Mouse (Mus musculus) monocyte, adult 5-6 weeks (primary cell): ENCODE data around the gene Vangl2. TPM values are rescaled to one million over a fixed set of nuclear protein-coding genes. Genes with fewer than 3 reads are reported as not detected.

ENCODE experiments used
- ATAC-seq: fragments of 153-309, 156-312 bp; replicated peaks from 2 replicates; pipeline ENCODE4 v1.8.0; 2017; ENCODE audit warnings: mild to moderate bottlenecking; ENCODE audit not compliant: low TSS enrichment, insufficient number of reproducible peaks, severe bottlenecking, poor library complexity, low FRiP score
- total RNA-seq: library from RNA; stranded (forward); fragments of 200-1000, 200-491, 200-594 nt; gene quantifications from 3 replicates; pipeline ENCODE4 v1.2.3, GENCODE M21; 2017

Vangl2 gene
- total RNA-seq, 1 experiment from 2014 or later = 0.67 TPM

DNA sequence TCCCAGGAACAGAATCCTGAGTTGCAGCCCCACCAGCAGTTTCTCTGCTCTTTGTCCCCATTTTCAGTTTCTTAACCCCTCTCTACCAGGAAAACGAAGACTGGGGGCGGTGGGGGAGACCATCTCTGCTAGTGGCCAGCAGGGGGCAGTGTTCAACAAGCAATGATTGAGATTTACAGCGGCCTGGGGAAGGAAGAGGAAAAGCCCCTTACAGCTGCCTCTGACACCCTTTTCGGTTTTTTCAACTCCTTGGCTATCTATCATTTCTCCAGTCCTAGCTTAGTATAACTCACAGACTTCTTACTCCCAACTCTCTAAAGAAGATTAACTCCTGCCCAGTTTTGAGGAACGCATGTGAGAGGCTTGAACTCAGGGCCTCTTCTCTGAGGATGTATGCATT is 18.7 kb upstream of the Vangl2 start:
- peak; percentile 60; the same call in 1 of the 2 replicates for ATAC-seq

DNA sequence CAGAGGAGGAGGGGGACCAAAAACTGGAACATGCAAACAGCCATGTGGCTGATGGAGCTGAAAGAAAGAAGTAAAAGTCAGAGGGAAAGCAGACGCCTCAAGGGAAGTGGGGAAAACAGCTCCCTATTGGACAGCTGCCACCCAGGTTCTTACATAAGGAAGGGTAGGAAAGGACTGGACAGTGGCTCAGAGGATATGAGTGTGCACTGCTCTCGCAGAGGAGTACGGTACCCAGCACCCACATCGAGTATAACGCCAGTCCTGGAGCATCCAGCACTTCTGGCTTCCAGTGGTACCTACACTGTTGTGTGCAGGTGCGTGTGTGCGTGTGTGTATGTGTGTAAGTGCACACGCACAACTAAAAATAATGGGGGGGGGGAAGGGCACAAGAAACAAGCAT is 18.2 kb upstream of the Vangl2 start:
- no peak for ATAC-seq

DNA sequence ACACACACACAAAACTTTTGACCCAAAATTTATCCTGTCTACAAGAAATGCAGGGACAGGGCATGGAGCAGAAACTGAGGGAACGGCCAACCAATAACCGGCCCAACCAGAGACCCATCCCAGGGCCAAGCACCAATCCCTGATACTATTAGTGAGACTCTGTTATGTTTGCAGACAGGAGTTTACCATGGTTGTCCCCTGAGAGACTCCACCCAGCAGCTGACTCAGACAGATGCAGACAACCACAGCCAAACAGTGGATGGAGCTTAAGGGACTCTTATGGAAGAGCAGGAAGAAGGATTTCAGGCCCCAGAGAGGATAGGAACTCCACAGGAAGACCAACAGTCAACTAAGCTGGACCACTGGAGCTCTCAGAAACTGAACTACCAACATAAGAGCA is 1.7 kb upstream of the Vangl2 start:
- ATAC-seq = no peak

DNA sequence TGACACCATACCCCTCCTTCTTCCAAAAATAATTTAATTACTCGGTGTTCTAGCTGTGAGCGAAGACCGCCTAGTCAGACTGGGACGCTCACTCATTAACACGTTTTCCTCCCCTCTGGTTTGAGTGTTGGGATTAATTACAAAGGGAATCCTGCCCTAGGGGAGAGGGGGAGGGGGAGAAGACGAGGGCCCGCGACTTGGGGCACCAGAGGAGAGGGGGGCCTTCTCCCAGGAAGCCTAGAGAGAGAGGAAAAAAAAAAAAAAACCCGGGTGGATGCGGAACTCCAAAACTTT is 488 bp downstream of the Vangl2 start:
- ATAC-seq = no peak

DNA sequence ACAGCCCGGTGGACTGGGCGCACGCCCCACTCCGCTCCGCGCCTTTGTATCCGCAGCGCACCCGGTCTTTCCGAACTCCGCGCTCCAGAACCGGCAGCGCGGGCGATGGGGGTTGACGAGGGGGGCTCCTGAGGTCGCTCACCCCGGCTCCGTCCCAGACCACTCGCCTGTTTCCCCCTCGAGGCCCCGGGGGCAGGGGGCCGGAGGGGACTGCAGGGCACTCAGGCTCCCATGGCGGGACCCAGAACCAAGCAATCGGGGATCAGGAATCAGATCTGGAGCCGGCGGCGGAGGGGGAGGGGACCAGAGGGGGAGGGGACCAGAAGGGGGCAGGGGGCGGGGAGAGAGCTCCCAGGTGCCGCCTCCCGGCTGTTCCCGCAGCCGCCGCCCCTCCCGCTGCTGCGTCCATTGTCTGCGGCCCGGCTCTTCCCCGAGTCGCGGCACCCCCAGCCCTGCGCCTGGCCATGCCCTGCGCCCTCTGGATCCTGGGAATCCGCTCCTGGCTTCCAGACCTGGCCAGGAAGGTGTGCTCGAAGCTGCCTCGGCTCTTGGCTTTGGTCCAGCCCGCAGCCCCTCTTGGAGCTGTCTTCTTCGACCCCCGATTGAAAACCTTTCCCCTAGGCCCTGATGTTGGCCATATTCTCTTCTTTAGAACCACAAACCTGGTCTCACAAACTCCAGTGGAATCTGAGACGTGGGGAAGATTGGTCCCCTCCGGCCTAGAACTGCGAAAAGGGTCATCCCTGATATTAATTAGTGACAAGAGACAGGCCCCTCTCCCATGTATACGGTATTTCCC is 1.0 kb downstream of the Vangl2 start:
- ATAC-seq = peak; percentile 41; the same call in 1 of the 2 replicates

DNA sequence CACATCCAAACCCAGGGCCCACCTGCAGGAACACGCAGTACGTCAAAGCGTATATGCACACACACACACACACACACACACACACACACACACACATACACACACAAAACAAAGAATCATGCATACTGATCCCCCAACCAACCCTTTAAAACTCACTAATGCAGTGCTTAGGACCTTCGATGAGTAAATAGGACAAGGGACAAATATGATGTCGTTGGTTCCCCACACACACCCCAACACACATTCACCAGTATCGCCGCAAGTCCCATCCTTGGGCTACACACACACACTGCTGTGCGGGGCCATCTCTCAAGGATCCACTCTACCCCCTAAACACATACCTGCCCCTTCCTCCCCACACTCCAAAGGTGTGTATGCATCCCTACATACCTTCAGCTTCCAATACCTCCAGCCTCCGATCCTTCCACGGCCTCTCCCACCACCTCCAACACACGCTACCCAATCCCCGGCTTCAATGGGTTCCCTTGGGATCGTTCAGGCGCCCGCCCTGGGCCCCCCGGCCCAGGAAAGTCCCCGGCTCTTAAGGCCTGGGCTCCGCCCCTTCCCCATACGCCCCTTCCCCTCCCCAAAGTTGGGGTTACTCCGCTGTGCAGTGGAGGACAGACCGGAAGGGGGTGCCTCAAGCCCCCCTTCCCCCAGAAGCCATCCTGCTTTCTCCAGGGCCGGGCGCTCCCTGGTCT is 1.9 kb downstream of the Vangl2 start:
- ATAC-seq = no peak

DNA sequence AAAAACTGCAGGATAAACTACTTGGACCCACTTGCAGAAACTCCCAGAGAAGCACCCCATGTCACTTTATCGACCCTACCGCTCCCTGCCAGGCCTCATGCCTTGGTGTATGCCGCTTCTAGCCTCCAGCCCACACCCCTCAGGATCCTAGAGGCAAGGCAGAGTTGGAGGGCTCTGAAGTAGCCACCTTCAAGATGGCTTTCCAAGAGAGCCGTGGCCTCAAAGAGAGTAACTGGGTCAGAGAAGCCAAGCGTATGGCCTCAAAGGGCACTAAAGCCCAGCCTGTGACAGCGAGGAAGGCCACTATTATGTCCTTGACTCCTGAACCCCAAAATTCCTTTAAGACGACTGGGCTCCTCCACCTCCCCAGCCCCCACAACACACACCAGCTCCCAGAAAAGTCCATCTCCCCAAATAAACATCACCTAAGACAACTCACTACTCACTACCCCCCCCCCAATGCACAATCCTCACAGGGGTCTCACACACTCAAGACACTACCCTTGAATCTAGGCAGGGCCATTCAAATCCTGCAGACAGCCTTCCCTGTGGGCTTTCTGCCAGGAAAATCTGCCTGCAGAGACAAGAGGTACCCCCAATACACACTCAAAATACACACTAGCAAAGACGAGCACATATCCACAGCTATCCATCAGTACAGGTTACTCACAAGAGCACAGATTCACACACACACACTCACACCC is 2.9 kb downstream of the Vangl2 start:
- ATAC-seq = no peak

DNA sequence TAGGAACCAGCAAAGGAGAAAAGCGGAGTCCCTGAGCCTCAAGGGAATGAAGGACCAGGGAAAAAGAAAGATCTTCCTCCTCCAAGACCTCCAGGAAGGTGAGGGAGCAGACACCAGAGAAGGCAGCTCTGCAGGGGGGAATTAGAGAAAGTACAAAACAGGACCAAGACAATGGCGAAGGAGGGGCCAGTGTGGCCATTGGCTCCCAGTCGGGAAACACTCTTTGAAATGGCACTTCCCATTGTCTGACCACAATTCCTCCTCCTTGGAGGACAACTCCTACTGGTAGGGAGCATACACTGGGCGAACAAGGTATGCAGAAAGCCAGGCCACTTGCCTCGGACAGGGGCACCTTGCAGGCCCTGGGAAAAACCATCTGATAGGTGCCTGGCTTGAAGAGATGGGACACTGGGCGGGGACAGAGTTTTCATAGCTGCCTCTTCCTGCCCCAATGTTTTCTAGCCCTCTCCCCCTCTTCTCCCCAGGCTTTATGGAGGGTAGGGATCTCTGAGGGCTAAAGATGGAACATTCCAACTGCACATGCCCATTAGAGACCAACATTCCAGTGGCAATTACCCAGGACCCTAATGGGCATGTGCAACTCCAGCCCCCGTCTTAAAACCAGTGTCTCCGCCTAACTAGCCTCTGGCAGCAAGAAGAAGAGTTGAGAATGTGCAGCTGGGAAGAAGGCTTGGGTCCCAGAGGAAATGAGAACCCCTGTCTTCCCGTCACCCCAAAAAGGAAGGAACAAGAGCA is 3.9 kb downstream of the Vangl2 start:
- no peak for ATAC-seq

DNA sequence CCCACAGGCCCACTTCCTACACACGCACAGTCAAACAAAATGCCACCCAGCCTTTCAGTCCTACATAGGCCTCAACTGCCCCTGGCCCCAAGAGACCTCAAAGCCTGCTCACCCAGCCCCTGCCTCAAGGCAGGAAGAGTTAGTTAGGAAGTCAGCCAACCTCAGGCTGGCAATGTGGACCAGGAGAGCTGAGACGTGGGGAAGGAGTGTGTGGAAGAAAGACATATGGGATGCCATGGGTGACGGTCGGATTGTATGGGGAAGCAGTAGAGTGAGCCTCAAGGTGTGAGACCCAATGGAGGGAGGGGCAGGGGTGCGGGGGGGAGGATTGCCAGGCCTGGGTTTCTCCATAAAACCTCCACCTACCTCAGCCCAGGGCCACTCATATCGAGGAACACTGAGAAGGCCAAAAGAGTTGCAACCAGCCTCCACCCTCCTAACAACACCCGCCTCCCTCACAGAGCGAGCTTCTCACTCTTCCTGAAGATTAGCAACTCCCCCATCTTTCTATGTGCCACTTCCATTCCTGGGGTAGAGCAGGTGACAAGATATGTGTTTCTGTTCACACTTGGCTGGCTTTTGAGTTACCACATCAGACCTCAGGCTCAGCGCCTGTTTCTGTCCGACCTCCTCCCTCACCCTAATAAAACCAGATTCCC is 8.3 kb downstream of the Vangl2 start:
- no peak for ATAC-seq

DNA sequence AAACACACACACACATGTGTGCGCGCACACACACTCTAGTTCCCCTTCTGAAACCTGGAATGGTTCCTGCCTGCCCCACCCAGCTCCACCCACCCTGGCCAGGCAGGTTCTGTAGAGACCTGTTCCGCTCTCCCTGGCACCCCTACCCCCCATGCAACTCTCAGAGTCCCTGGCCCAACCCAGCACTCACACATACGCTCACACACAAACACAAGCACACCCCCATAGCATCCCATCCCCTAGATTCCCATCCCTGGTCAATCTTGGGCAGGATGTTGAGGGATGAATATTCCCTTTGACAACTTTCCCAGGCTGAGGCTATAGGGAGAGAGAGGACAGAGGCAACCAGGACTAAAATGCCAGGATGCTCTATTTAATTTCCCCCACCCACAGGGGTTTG is 8.9 kb downstream of the Vangl2 start:
- ATAC-seq = no peak

DNA sequence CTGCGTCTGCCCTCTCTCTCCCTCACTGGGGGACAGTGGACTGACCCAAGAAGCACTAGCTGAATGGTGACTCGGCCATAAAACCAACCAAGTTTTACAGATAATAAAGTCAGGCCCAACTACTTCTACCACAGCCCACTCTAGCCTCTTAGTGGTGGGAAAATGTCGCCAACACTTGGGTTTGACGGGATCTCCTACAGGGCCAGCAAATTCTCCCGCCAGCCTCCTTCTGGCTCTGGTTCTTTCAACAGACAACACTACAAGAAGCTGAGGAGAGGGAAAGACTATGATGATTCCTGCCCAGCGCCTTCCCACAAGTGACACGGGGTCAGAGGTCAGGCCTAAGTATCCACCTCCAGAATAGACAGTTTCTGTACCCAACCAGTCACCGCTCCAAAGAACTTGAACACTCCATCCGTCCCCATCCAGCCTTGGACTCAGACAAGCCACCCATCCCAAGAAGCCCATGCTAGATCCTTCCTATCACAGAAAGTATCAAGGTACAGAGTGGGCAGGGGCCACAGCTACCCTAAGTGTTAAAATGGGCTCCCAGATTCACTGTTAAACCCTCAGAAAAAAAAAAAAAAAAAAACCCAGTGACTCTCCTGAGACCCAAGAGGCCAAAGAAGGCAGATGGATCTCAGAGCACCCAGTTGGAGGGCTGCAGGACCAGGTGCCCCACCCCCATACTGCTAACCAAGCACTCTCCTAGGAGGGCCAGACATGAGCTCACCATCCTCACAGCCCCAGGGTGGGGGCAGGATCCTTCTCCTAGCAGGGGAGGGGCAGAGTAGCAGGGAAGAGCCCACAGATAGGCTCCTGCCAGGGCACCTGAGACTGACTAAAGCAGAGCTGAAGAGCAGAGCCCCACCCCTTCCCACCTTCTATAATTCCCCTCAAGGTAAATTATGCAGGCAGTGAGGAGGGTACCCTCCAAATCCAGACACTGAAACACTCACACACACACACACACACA is 9.6 kb downstream of the Vangl2 start:
- no peak for ATAC-seq

DNA sequence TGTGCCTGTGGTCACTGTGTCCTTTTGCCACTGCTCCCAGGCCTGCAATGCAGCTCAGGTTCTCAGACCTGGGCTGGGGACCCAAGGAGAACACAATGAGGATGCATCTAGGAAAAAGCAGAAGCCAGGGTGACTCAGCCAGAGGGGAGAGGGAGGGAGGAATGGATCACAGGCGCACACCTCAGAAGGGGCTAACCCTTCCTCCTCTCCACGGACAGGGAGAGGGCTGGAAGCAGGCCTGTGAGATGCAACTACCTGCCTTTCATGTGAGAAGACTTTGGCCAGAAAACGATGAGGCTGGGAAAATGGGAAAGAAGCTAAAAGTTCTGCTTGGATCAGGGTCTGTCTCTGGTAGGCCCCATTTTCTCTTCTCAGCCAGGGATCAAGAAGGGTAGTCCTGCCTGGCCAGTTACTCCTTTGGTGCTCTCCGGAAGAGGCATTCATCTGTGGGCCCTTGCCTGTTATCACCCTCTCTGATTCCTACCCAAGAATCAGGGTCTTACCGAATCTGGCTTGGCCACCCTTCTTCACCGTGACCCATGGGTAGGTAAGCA is 10.7 kb downstream of the Vangl2 start:
- no peak for ATAC-seq

DNA sequence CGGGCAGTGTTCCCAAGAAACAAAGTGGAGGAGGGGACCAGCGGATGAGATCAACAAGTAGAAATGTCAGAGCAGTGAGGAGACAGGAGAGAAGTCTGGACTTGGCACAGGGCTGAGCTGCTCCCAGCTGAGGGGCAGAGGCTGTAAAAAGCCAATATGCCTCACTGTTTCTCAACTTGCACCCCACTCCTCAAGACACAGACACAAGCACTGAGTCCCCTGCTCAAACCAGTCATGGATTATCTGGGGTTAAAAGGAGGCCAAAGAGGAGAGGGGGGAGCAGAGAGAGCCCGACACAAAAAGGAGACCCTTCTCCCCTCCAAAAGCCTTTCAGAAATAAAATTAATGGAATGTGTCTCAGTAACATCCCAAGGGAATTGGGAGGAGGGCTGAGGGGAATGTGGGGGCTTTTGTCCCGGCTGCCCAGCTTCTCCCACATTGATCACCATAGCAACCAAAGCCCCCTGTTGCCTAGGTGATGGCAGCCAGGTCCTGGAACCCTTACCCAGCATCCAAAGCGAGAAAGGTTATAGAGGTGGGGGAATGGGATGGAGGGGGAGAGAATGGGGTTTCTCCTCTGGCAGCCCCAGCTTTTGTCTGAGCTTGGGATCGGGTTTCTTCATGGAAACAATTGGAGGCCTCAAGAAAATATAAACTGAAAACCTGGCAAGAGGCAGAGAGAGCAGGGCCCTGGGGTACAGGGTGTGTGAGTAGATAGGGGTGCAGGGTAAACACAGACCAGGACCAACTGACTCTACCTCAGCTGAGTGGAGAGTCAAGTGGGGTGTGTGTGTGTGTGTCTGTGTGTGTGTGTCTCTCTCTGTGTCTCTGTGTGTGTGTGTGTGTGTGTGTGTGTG is 11.4 kb downstream of the Vangl2 start:
- ATAC-seq = no peak

DNA sequence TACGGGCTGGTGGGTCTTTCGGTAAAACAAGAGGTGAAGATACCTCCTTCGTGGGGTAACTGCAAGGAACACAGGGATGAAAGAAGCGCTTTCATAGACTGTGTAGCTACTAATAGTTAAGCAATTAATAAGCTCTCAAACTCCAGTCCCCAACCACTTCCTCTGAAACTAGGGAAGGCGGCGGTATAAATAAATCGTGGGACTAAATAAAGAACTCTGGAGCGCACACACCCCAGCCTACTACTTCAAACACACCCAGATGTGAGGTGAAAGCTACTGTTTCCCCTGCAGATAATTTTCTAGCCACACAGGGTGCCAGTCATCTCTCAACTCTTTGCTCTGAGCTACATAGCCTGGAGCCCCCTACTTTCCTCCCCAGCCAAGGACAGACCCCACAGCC is 12.2 kb downstream of the Vangl2 start:
- no peak for ATAC-seq

DNA sequence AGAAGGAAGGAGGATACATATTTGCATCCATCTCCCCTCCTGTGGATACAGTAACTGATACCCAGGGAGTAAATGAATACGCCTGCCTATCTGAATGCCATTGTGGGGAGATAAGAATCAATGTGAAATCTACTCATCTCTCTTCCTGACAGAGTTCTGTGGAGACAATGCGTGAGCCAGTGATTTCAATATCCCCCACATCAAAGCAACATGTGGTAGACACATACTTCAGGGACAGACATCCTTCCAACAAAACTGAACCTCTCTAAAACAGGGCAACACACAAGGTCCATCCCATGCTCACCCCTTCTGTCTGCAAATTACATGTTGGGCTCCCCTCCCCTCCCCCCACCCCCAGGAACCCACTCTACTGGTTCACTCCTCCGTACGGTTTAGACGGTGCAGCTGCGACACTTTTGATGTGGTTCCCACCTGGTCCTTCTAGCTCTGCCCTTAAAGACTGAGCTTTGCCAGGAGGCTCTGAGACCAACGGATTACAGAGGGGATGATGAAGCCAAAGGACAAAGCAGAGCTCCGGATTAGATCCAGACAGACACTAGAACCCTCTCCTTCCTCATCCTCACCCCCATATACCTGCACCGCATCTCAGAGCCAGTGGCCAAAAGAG is 12.8 kb downstream of the Vangl2 start:
- ATAC-seq = no peak

DNA sequence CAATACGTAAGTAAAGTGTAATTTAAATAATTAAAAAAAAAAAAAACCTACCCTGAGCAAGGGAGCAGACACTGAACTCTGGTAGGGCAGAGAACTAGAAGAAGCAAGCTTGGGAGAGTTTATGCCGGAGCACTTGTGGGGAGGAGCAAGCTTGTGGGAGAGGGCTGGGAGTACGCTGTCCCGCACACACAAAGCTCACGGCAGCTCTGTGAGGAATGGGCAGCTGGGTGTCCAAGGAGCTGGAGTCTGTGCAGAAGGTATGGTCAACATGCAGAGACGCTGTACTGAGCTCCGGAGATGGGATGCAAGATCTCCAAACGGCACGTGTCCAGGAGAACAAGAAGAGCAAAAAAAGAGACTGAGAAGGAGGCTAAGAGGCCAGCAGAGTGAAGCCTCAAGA is 13.5 kb downstream of the Vangl2 start:
- ATAC-seq = no peak
